Mouse (Mus musculus): ENCODE results near the gene Ovol3.
"Not testable (repeated sequence)": the region's sequence is repeated elsewhere in the genome, so short reads cannot be mapped to it uniquely, and the experiment has no call there.

Gene Ovol3

GRCm38 (mm10) chr7:30235625-30236024 is at the start of gene Ovol3:
Ovol3 (minus strand) TSS chr7:30235725.
- DNase-seq (ENCODE audit: low read depth, low spot score), result no peak

DNA sequence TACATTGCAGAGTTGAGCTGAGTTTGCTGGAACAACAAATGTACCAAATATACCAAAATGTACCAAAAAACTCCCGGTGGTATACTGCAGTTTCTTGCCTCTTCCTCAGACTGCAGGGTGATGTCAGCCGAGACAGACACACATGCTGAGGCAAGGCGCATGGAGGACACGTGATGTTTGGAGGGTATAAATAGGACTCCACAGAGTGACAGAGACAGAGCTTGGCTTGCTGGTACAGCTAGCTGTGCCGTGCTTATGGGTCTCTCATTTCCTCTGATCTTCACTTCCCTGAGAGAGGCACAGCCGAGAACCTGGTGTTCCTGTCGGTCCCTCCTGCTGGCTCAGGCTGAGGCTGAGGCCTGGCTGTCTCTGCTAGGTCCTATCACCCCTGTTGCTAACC is 47.2 kb upstream of the Ovol3 start:
- DNase-seq (ENCODE audit: low read depth, low spot score), result no peak

GRCm38 (mm10) chr7:30281522-30281921 is 46.0 kb upstream of the Ovol3 start:
- no peak for DNase-seq (ENCODE audit: low read depth, low spot score)

DNA sequence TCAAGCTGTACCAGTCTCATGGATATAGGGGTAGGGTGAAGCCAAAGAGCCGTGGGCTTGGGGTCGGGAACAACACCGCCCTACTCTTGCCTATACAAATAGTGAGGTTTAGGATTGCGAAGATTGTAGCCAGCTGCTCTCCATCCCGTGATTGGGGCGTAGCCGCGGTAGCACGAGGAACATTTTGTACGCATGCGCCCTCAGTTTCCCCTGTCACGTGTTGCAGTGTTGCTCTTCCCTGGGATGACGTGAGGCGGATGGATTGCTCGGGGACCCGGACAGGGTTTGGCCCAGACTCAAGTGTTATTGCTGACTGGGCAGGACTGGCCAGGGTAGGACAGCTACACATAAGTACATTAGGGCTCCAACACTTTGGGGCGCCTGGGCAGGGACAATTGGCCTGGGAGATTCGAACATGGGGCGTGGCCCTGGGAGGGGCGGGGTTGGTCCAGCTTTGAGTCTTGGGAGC is 45.2 kb upstream of the Ovol3 start:
- DNase-seq (ENCODE audit: low read depth, low spot score), result peak; percentile 73

DNA sequence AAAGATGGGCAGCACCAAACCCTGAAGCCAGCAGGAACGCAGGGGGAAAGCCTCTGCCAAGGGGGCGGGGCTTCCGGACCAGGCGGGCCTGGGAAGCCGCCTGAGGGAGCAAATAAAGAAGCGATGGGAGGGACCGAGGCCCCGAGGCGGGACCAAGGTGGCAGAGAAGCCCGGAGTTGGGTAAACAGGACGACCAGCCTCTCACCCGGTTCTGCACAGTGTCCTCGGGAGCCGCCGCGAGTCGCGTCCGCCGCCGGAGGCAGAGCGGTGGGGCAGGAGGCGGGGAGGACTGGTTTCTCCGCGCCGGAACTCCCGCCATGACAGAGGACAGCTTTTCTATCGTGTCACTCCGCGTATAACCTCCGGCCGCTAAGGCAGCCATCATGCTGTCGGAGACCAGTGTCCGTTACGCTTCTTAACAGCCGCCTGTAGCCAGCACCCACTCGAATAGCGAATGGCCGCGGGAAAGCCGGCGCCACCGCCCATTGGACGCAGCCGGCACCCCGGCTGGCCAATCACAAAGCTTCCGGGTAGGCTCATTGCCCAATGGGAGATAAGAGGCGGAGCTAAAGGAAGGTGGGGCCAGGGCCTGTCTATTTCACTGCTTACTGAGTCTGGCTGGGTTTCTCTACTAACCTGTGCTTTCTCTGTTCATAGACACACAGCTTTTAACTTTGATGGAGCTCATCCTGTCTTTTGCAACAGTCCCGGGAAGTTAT is 44.6 kb upstream of the Ovol3 start, which contains the start of the genes Thap8 and Wdr62:
Gene Thap8, plus strand, starts transcription at position 144 of the 719 bp plus-strand sequence.
Gene Wdr62, minus strand, starts transcription at position 469 of the 719 bp plus-strand sequence.
- peak; percentile 91 for DNase-seq (ENCODE audit: low read depth, low spot score)

GRCm38 (mm10) chr7:30279536-30279935 is 44.0 kb upstream of the Ovol3 start:
- DNase-seq (ENCODE audit: low read depth, low spot score), result no peak

DNA sequence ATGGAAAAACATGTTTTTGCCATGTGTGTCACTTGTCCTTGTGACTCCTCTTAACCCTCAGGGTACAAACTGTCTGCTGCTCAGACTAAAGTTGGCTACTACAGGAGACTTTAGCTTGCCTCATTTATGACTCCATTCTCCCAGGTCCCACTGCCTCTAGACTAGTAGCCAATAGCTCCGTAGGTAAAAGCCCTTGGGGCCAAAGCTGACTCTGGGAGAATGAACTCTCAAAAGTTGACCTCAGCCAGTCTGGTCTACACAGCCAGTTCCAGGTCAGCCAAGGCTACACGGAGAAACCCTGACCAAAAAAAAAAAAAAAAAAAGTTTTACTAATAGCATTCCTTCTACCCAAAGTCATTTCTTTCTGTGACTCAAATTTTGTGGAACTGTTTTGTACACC is 43.4 kb upstream of the Ovol3 start:
- no peak for DNase-seq (ENCODE audit: low read depth, low spot score)

- DNase-seq (ENCODE audit: low read depth, low spot score), result no peak
Observed at GRCm38 (mm10) chr7:30274383-30274782, 38.9 kb upstream of the Ovol3 start.

DNA sequence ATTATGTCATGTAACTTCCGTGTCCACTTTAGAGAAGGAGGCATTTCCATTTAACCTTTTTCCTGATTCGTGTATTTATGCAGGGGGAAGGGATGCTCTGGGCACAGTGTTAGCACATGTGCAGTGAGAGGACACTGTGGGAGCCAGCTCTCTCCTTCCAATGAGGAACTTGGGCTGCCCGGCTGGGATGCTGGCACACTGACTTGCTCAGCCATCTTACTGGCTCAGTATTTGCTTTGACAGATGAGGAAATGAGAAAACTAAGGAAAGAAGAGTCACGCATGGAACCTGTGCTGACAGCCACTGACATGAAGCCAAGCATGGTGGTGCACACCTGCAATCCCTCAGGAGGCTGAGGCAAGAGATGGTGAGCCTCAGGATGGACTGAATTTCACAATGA is 34.1 kb upstream of the Ovol3 start:
- DNase-seq (ENCODE audit: low read depth, low spot score), result no peak

DNA sequence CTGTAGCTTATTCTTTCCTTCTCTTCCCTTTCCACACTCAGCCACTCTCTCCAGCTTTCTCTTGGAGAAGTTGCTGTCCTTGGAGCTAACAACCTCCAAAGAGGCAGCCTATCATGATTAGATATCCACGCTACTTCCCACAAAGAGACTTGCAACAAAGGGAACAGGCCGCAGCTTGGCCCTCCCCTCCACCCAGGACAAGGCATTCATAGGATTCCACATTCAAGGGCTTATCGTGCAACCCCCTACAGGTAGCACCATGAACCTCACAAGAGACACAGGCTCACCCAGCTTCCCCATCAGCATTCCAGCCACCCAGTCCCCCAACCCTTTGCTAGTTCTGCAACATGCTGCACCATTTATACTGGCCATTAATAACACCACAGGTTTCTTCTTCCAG is 31.3 kb upstream of the Ovol3 start:
- no peak for DNase-seq (ENCODE audit: low read depth, low spot score)

DNA sequence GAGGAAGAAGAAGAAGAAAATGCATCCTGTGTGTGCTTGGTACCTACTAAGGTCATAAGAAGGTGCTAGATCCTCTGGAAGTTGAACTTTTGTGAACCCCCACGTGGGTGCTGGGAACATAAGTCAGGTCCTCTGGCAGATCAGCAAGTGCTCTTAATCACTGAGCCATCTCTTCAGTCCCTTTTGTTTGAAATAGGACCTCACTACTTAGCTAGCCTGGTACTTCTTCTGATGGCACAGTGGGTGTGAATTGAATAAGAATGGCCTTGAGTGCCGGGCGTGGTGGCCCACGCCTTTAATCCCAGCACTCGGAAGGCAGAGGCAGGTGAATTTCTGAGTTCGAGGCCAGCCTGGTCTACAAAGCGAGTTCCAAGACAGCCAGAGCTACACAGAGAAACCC is 30.4 kb upstream of the Ovol3 start:
- no peak for DNase-seq (ENCODE audit: low read depth, low spot score)

- DNase-seq (ENCODE audit: low read depth, low spot score), result no peak
Observed at GRCm38 (mm10) chr7:30265531-30265930, 30.0 kb upstream of the Ovol3 start.

- DNase-seq (ENCODE audit: low read depth, low spot score), result no peak
Observed at GRCm38 (mm10) chr7:30265041-30265440, 29.5 kb upstream of the Ovol3 start.

- no peak for DNase-seq (ENCODE audit: low read depth, low spot score)
Observed at GRCm38 (mm10) chr7:30251956-30252954, 16.7 kb upstream of the Ovol3 start.

DNA sequence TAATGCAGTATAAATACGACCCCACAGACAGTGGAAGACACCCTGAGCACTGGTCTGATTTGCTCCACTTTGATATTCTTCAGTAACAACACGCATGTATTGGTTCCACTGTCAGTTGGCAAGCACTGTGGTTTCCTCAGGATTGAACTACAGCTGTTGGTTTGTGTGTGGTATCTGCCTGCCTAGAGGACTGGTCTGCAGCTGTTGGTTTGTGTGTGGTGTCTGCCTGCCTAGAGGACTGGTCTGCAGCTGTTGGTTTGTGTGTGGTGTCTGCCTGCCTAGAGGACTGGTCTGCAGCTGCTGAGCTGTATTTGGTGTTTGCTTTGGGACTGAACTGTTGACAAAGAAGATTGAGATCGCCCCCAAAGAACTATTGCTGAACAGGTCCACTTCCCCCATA is 1.8 kb upstream of the Ovol3 start:
- DNase-seq (ENCODE audit: low read depth, low spot score), result not testable (repeated sequence)

- no peak for DNase-seq (ENCODE audit: low read depth, low spot score)
Observed at GRCm38 (mm10) chr7:30235091-30235490, 434 bp downstream of the Ovol3 start.

DNA sequence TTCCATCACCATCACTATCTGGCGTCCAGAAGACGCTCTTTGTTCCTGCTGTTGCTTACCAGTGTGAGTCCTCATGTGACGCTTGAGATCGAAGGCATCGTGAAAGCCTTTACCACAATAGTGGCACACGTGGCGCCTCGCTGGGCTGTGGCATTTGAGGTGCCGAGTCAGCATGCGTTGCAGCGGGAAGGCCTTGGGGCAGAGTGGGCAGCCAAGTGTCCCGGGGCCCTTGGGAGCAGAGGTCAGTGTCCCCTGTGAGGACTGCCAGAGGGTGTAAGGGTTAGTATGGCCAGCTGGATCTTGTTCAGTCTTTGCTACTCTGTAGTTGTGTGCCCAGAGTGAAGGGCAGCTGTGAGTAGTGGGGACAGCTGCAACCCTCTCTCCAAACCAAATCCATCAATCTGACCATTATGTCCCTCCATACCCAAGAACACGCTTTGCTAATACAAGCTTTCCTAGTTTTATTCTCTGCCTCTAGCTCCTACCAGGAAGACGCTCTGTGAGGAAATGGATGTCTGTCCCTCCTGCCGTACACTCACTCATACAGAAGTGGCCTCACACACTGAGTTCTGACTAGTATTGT is 1.2 kb downstream of the Ovol3 start:
- DNase-seq (ENCODE audit: low read depth, low spot score), result no peak

DNA sequence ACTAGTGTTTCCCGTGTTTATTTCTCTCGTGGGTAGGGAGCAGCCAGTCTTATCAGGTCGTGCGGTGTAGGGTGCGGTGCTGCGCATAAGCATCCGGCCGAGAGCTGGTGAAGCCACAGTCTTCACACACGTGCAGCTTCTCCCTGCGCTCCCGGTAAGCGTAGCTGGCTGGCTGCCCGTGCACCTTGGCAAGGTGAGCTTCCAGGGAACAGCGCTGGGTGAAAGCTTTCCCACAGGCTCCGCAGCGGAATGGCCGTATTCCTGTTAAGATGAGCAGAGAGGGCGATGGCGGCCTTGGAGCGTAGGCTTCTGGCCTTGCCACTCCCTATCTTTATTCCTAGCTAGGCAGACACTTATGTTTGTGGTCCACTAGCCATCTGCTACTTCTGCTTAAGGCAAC is 2.1 kb downstream of the Ovol3 start:
- no peak for DNase-seq (ENCODE audit: low read depth, low spot score)

DNA sequence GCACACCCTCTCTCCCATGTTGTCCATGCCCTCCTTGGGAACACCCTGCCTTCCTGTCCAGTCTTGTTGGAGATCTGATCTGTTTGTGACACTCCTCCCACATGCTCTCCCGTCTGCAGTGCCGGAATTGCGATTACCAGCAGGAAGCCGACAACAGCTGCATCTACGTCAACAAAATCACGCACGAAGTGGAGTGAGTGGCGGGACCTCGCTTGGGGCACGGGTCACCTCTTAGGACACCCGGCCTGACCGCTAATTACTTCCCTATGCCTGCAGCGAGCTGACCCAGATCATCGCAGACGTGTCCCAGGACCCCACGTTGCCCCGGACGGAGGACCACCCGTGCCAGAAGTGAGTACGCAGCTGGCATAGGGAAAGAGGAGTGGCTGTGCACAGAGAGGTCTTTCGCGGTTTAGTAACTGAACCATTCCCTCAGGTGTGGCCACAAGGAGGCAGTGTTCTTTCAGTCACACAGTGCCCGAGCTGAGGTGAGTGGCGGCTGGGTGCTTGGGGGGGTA is 2.8 kb downstream of the Ovol3 start:
- DNase-seq (ENCODE audit: low read depth, low spot score), result peak; percentile 46

DNA sequence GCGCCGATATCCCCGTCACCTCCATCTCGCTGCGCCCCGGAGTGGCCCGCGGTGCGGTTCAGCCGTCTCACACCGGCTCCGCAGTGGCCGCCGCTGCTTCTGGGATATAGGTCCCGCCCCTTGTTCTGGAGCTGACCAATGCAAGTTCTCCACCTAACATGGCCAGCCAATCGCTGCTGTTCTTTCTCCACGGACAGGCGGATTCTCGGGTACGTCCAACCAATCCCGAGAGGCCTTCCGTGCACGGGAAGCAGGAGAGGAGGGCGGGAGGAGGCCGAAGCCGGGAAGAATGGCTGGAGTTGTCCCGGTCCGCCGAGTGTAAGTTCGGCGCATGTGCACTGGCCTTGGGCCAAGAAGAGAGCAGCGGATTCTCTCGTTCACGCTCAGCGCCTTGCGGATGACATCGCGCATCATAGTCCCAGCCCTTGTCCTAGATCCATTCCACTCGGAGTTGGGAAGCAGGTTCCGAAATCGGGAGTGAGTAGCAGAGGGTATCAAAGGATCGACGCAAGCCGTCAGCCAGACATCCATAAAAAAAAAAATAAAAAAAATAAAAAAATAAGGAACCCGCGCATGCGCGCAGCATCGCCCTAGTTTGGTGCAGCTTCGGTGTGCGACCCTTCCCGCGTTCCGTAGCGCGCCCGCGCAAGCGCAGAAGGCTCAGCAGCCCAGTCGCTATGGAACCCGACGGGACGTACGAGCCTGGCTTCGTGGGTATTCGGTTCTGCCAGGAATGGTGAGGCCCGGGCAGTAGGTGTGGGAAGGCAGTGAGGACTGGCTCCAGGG is 3.7 kb downstream of the Ovol3 start, which contains the start of the genes Polr2i and Tbcb:
Gene Polr2i, plus strand, starts transcription at position 280 of the 786 bp plus-strand sequence.
Gene Tbcb, minus strand, starts transcription at position 604 of the 786 bp plus-strand sequence.
- peak; percentile 93 for DNase-seq (ENCODE audit: low read depth, low spot score)

GRCm38 (mm10) chr7:30231328-30231668 is 4.2 kb downstream of the Ovol3 start:
- DNase-seq (ENCODE audit: low read depth, low spot score), result no peak
